Mouse (Mus musculus): ENCODE measurements at regions not wholly inside any gene's neighbourhood (a gene's known extent, or its start where the extent isn't known, plus 50 kb on each side); places are given as distances from the start of the nearest gene placed in this dataset.
A peak's percentile ranks its signal among the peaks of the same experiment; 100 is the strongest.

- no peak for ATAC-seq (ENCODE audit: low read depth)
- H3K27ac ChIP-seq (replicated peaks; ENCODE audit: low read depth, low read length), result no peak overlapping the region
- H3K4me1 ChIP-seq (ENCODE audit: control insufficient read depth, insufficient read depth, low read length), result no peaks in the 10 kb centered on the region
- no peak overlapping the region for H3K9ac ChIP-seq (ENCODE audit: low read depth, low read length)
- DNase-seq (ENCODE audit: low spot score), result no peak
- WGBS, result 33% methylated on average over 8 of the region's 8 CpGs
- H3K36me3 ChIP-seq (ENCODE audit: control insufficient read depth, insufficient read depth, low read length), result no peaks in the 10 kb centered on the region
- H3K9me3 ChIP-seq (ENCODE audit: control insufficient read depth, low read length), result no peaks in the 10 kb centered on the region
- H3K4me3 ChIP-seq (ENCODE audit: low read depth, low read length), result no peak overlapping the region
- no peaks in the 10 kb centered on the region for H3K27me3 ChIP-seq (replicated peaks; ENCODE audit: control insufficient read depth, insufficient read depth, low read length)
- no peak overlapping the region for H3K4me2 ChIP-seq (ENCODE audit: low read depth, low read length)
Measured at GRCm38 (mm10) chr15:13549207-13549837, 375.8 kb upstream of the Cdh6 start.

- ATAC-seq (ENCODE audit: low read depth) (no peak), DNase-seq (ENCODE audit: low spot score) (peak; percentile 59)
- H3K9me3 ChIP-seq (ENCODE audit: control insufficient read depth, low read length), result no peaks in the 10 kb centered on the region
Measured at GRCm38 (mm10) chr15:13540026-13540425, 366.6 kb upstream of the Cdh6 start.

GRCm38 (mm10) chr15:13534017-13534416 is 360.5 kb upstream of the Cdh6 start:
- no peaks in the 10 kb centered on the region for H3K4me1 ChIP-seq (ENCODE audit: control insufficient read depth, insufficient read depth, low read length)
- no peak overlapping the region for H3K27ac ChIP-seq (replicated peaks; ENCODE audit: low read depth, low read length)
- no peak for DNase-seq (ENCODE audit: low spot score)
- ATAC-seq (ENCODE audit: low read depth), result no peak
- no peak overlapping the region for H3K4me2 ChIP-seq (ENCODE audit: low read depth, low read length)
- H3K27me3 ChIP-seq (replicated peaks; ENCODE audit: control insufficient read depth, insufficient read depth, low read length), result no peaks in the 10 kb centered on the region
- no peak overlapping the region for H3K9ac ChIP-seq (ENCODE audit: low read depth, low read length)
- no peak overlapping the region for H3K4me3 ChIP-seq (ENCODE audit: low read depth, low read length)
- H3K36me3 ChIP-seq (ENCODE audit: control insufficient read depth, insufficient read depth, low read length), result no peaks in the 10 kb centered on the region
- no peaks in the 10 kb centered on the region for H3K9me3 ChIP-seq (ENCODE audit: control insufficient read depth, low read length)
- 92% methylated on average over 2 of the region's 2 CpGs for WGBS

More at GRCm38 (mm10) chr15:13540026-13540425, 366.6 kb upstream of the Cdh6 start:
- Histone ChIP-seq H3K27me3 (replicated peaks; ENCODE audit: control insufficient read depth, insufficient read depth, low read length) (no peaks in the 10 kb centered on the region), H3K27ac (replicated peaks; ENCODE audit: low read depth, low read length) (no peak overlapping the region), H3K36me3 (ENCODE audit: control insufficient read depth, insufficient read depth, low read length) (no peaks in the 10 kb centered on the region), H3K4me2 (ENCODE audit: low read depth, low read length) (no peak overlapping the region), H3K9ac (ENCODE audit: low read depth, low read length) (no peak overlapping the region), H3K4me3 (ENCODE audit: low read depth, low read length) (no peak overlapping the region), H3K4me1 (ENCODE audit: control insufficient read depth, insufficient read depth, low read length) (no peaks in the 10 kb centered on the region)

GRCm38 (mm10) chr15:13529960-13530359 is 356.5 kb upstream of the Cdh6 start:
- Histone ChIP-seq H3K9me3 (ENCODE audit: control insufficient read depth, low read length) (no peaks in the 10 kb centered on the region), H3K9ac (ENCODE audit: low read depth, low read length) (no peak overlapping the region), H3K4me2 (ENCODE audit: low read depth, low read length) (no peak overlapping the region), H3K27me3 (replicated peaks; ENCODE audit: control insufficient read depth, insufficient read depth, low read length) (no peaks in the 10 kb centered on the region), H3K4me1 (ENCODE audit: control insufficient read depth, insufficient read depth, low read length) (no peaks in the 10 kb centered on the region), H3K27ac (replicated peaks; ENCODE audit: low read depth, low read length) (no peak overlapping the region), H3K36me3 (ENCODE audit: control insufficient read depth, insufficient read depth, low read length) (no peaks in the 10 kb centered on the region), H3K4me3 (ENCODE audit: low read depth, low read length) (no peak overlapping the region)
- no peak for ATAC-seq (ENCODE audit: low read depth)
- DNase-seq (ENCODE audit: low spot score), result no peak
- WGBS, result 67% methylated on average over 3 of the region's 3 CpGs

- DNase-seq (ENCODE audit: low spot score), result no peak
- 81% methylated on average over 4 of the region's 4 CpGs for WGBS
- Histone ChIP-seq H3K27ac (replicated peaks; ENCODE audit: low read depth, low read length) (no peak overlapping the region), H3K9ac (ENCODE audit: low read depth, low read length) (no peak overlapping the region), H3K4me1 (ENCODE audit: control insufficient read depth, insufficient read depth, low read length) (no peaks in the 10 kb centered on the region), H3K4me2 (ENCODE audit: low read depth, low read length) (no peak overlapping the region), H3K27me3 (replicated peaks; ENCODE audit: control insufficient read depth, insufficient read depth, low read length) (no peaks in the 10 kb centered on the region), H3K36me3 (ENCODE audit: control insufficient read depth, insufficient read depth, low read length) (no peaks in the 10 kb centered on the region), H3K4me3 (ENCODE audit: low read depth, low read length) (no peak overlapping the region), H3K9me3 (ENCODE audit: control insufficient read depth, low read length) (no peaks in the 10 kb centered on the region)
- ATAC-seq (ENCODE audit: low read depth), result no peak
Measured at GRCm38 (mm10) chr15:13529050-13529449, 355.6 kb upstream of the Cdh6 start.

Measured in embryonic facial prominence, embryonic 14.5 days (tissue).